Comparison of ENCODE assay signal across 16 mouse cellular contexts in the genomic region with DNA sequence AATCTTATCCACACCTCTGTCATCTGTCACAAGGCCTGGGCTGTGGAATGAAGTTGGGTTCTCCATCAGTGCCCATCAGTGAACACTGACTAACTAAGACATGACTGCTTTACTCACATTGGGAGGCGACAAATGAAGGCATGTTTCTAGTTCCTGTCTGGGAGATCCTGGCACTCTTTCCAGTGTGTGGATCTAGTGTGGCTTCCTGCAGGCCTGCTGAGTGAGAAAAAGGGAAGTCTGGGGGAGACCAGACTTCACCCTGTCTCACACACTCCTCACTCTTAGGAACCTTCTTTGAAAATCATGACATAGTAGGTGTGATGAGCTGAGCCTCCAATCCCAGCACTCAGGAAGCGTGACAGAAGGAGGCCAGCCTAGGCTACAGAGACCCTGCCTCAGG. TPM values are rescaled to one million over a fixed set of nuclear protein-coding genes. Genes with fewer than 3 reads are reported as not detected.
A peak's percentile ranks its signal among the peaks of the same experiment; 100 is the strongest.
DNase-seq lines count a peak whose midpoint lies in the region; ATAC-seq and TF ChIP-seq lines count a peak whose summit lies in the region.
"Had no signal": no experiment of that assay in that cellular context is flagged by ENCODE, and none has a peak within 500 bp of the region (broad histone marks: within the 10 kb centered on the region; RNA-seq: fewer than 3 reads in every experiment).

No protein-coding gene starts in this region.

- H3K9me3 ChIP-seq in lung, postnatal 0 days (ENCODE audit: low read length) = no peaks in the 10 kb centered on the region
- H3K9me3 ChIP-seq: embryonic facial prominence, embryonic 13.5 days; limb, embryonic 13.5 days; neural tube, embryonic 12.5 days had no signal

- H3K27ac ChIP-seq in lung, postnatal 0 days (ENCODE audit: low read length) = no peak overlapping the region
- H3K27ac ChIP-seq: embryonic facial prominence, embryonic 13.5 days; limb, embryonic 13.5 days; neural tube, embryonic 12.5 days had no signal

- TF ChIP-seq EP300 in lung, postnatal 0 days (IDR thresholded peaks at IDR 0.05) = no peak

- ATAC-seq in lung, postnatal 0 days = no peak
- peak; percentile 70 for ATAC-seq in common myeloid progenitor, adult 5-6 weeks (replicated peaks; ENCODE audit: low read depth, poor library complexity, severe bottlenecking)
- peak; percentile 72 for ATAC-seq in megakaryocyte progenitor cell, adult 5-6 weeks (replicated peaks; ENCODE audit: poor library complexity)
- ATAC-seq: liver, postnatal 0 days had no signal

- H3K27me3 ChIP-seq in lung, postnatal 0 days (replicated peaks; ENCODE audit: insufficient read depth, low read length) = no peaks in the 10 kb centered on the region
- H3K27me3 ChIP-seq: embryonic facial prominence, embryonic 13.5 days; limb, embryonic 13.5 days; neural tube, embryonic 12.5 days had no signal

- peak; percentile 38 for DNase-seq in layer of hippocampus, adult 11-12 months (ENCODE audit: low spot score)
- DNase-seq in layer of hippocampus, adult 8-10 months (ENCODE audit: low spot score in 2 of 2) = no peak
- peak; percentile 25 for DNase-seq in lung, postnatal 0 days (ENCODE audit: low spot score)
- no peak for DNase-seq in lung, adult 2 months
- DNase-seq in spleen, postnatal 4 days (ENCODE audit: low spot score in 2 of 2) = no peak
- DNase-seq in yolk sac, embryonic 10.5 days (ENCODE audit: low spot score) = no peak
- DNase-seq: adrenal gland, adult 8-10 months; kidney, postnatal 14 days; liver, postnatal 0 days; thymus, postnatal 36 days had no signal

- no peak overlapping the region for H3K4me3 ChIP-seq in lung, postnatal 0 days (ENCODE audit: low read depth, low read length)
- no peak overlapping the region for H3K4me3 ChIP-seq in lung, adult 2 months (replicated peaks; ENCODE audit: extremely low read depth, low read depth, low read length)
- H3K4me3 ChIP-seq: embryonic facial prominence, embryonic 13.5 days; limb, embryonic 13.5 days; neural tube, embryonic 12.5 days had no signal

- H3K9ac ChIP-seq in lung, postnatal 0 days (replicated peaks; ENCODE audit: low read depth) = no peak overlapping the region
- H3K9ac ChIP-seq: embryonic facial prominence, embryonic 13.5 days; limb, embryonic 13.5 days; liver, postnatal 0 days; neural tube, embryonic 12.5 days had no signal

- H3K36me3 ChIP-seq in lung, postnatal 0 days (ENCODE audit: insufficient read depth, low read length) = peaks cover 14% of the 10 kb centered on the region

- TF ChIP-seq POLR2A in lung, adult 2 months (IDR thresholded peaks at IDR 0.05; ENCODE audit: borderline replicate concordance, extremely low read depth, low read depth, low read length) = no peak

- no peak for TF ChIP-seq CTCF in lung, postnatal 0 days (IDR thresholded peaks at IDR 0.05)
- TF ChIP-seq CTCF in lung, adult 2 months (IDR thresholded peaks at IDR 0.05; ENCODE audit: insufficient read depth, low read length) = no peak

- H3K4me1 ChIP-seq in lung, postnatal 0 days (ENCODE audit: insufficient read depth, low read depth, low read length) = 0 out of 2 replicates have a peak, but pooled peaks cover 3% of the 10 kb centered on the region
- peaks cover 2% of the 10 kb centered on the region for H3K4me1 ChIP-seq in lung, adult 2 months (ENCODE audit: control insufficient read depth, insufficient read depth, low read length)
- H3K4me1 ChIP-seq: limb, embryonic 13.5 days; neural tube, embryonic 12.5 days had no signal

- WGBS in lung, postnatal 0 days = 76% methylated on average over 2 of the region's 2 CpGs
- 75% methylated on average over 2 of the region's 2 CpGs for WGBS in lung, adult 2 months

- H3K4me2 ChIP-seq in lung, postnatal 0 days (replicated peaks; ENCODE audit: low read depth, low read length) = no peak overlapping the region
- H3K4me2 ChIP-seq: embryonic facial prominence, embryonic 13.5 days; heart, embryonic 11.5 days; limb, embryonic 13.5 days; neural tube, embryonic 12.5 days had no signal

RNA-seq across cellular contexts. Expression of a gene that starts 19.9 kb away (rescaled TPM):
- total RNA-seq in layer of hippocampus, adult 8-10 months (2022) = 10 to 100 TPM; 36.1 to 39.2 (median 37.0) TPM
- 8.2 and 8.9 TPM in 2 replicates for polyA plus RNA-seq in lung, postnatal 0 days (2015; fragmentation: Nextera tagmentation; extraction: Ambion mirVana)
- 0.93 and 1.8 TPM in 2 replicates for polyA plus RNA-seq in lung, adult 2 months (2012; rRNA removed)
- 16.0 and 18.9 TPM in 2 replicates for total RNA-seq in common myeloid progenitor, adult 5-6 weeks (2017)
- total RNA-seq in megakaryocyte progenitor cell, adult 5-6 weeks (2015) = 11.1 and 12.1 TPM in 2 replicates
- 6.9 and 9.6 TPM in 2 replicates for total RNA-seq in megakaryocyte progenitor cell, adult 5-6 weeks (2017)

RNA-seq across cellular contexts. Expression of a gene that starts 40.6 kb away (rescaled TPM):
- total RNA-seq in layer of hippocampus, adult 8-10 months (2022) = 10 to 100 TPM; 13.0 to 15.2 (median 14.2) TPM
- 14.4 and 15.5 TPM in 2 replicates for polyA plus RNA-seq in lung, postnatal 0 days (2015; fragmentation: Nextera tagmentation; extraction: Ambion mirVana)
- polyA plus RNA-seq in lung, adult 2 months (2012; rRNA removed) = 10.1 and 18.7 TPM in 2 replicates
- 15.8 and 18.3 TPM in 2 replicates for total RNA-seq in common myeloid progenitor, adult 5-6 weeks (2017)
- total RNA-seq in megakaryocyte progenitor cell, adult 5-6 weeks (2015) = 12.3 and 12.7 TPM in 2 replicates
- 13.0 and 16.5 TPM in 2 replicates for total RNA-seq in megakaryocyte progenitor cell, adult 5-6 weeks (2017)

Comparison
In these comparisons a context has a peak if more than half of its experiments do, and no peak if none do; other contexts are left out.
1. DNase-seq: peak in layer of hippocampus, adult 11-12 months (single experiment) and lung, postnatal 0 days (single experiment); none in layer of hippocampus, adult 8-10 months (0 of 2), lung, adult 2 months (single experiment), spleen, postnatal 4 days (0 of 2) and yolk sac, embryonic 10.5 days (single experiment).